Mouse (Mus musculus) cerebellum, adult 9-11 months (tissue): ENCODE results near the gene Il1rl1.

Source experiments
- DNase-seq: peaks from one replicate; pipeline ENCODE4 v3.0.0; 2022

The Il1rl1 gene

GRCm38 (mm10) chr1:40428910-40429675 lies at the start of gene Il1rl1:
Gene Il1rl1 (plus strand): TSS chr1:40429570.
- DNase-seq = no peak

- DNase-seq = no peak
These were observed 49.3 kb upstream of the Il1rl1 start for GRCm38 (mm10) chr1:40380111-40380510.

DNA sequence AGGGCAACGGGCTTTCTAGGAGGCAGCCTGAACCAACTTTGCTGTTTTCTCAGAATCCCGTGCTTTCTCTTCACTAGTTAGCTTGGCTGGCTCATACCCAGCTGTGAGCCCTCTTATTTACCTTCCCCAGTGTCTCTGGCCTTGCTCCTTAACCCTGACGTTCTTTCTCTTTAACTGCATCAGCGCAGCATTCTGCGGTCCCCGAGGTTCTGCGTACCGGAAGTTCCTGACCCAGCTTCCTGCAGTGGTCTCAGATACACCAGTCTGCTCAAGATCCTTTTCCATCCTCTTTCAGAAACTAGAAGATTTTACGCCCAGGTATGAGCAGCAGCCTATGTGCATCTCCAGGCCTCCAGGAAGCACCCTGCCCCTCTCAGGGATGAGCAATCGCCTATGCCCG lies 48.4 kb upstream of the Il1rl1 start:
- DNase-seq = no peak

- DNase-seq = no peak
These were observed 46.5 kb upstream of the Il1rl1 start for GRCm38 (mm10) chr1:40382841-40383240.

DNA sequence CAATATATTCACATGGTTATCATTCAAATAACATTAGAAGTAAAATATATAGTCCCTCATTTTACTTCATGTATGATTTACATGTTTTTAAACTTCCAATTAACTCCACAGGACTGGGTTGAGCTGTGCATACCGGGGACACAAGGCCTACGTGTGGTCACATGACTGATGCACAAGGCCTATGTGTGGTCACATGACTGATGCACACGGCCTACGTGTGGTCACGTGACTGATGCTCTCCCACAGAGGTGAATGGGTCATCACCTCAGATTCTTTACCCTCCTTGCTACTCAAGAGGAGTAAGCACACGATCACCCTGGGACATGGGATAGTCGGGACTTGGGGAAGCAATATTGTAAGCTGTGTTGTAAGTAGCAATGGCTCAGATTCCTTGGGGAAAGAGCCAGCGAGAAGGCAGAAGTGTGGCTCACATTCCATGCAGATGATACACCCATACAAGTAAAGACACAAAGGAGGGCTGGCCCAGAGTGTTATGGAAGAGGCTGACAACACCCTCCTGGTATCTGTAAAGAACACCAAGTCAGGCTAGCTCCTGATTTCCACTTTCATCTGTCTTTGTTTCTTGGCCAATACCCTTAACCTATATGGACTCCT lies 44.3 kb upstream of the Il1rl1 start:
- DNase-seq = no peak

DNA sequence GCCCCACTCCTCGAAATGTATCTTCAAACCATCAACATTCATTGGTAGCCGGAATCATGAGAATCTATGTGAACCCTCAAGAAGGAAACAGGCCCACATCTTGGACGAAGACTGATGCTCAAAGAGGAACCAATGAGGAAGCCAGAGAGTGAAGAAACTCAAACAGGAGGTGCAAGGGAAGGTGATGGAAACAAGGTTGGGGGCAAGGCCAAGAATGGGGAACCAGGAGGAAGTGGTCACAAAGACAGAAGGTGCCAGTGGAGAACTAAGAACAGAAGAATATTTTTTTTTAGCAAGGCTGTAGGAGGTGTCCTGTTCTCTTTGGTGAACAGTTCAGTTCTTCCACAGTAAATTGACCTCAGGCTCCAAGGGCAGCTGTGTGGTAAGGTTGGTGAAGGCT lies 38.0 kb upstream of the Il1rl1 start:
- no peak for DNase-seq

DNA sequence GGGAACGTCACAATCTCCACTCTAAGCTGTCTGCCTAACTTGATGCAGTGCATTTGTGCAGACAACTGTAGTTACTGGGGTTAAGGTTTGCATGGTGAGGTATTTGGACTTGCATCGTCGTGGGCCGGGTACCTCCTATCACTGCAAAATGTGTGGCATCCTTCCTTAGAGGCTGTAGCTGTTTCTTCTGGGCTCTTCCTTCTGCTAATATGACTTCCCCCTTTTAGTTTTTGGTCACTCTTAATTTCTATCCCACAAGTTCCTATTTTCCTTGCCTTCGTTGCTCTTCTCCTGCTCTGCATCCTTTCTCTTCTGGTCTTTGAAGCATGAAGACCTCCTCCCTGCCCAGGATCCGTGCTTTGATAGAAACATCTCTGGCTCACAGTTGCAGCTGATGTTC lies 36.8 kb upstream of the Il1rl1 start:
- no peak for DNase-seq

DNA sequence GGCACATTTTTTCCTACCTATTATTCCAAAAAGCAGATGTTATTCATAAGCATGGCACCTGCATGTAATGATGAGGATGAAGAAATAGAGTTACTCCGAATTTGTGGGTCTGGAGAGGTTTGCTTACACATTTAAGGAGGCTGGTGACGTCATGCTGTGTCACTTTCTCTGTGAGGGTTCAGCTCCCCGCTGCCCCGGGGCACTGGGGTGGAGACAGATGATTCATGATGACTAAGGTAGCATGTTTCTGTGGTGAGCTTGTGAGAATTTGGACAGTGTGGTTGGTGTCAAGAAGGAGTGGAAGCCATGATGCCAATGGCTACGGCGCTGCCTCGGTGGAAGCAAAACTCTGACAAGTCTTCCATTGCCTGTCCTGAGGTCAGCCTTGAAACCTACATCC lies 36.2 kb upstream of the Il1rl1 start:
- no peak for DNase-seq

DNA sequence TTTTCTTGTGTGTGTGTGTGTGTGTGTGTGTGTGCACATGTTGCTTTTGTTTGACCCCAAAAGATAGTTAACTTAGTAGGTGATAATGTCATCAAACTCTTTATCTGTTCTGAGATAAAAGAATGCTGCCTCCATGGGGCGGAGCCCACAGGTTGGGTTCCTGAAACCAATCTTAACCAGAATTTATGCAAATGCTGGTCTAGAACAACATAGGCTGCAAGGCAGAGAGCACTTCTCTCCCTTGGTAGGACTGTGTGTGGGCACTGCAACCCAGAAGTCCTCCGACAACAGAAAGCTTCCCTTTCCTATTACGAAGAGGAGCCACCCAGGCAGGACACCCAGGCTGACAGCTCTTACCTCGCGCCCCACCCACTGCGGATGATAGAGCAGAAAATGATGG lies 29.7 kb upstream of the Il1rl1 start:
- DNase-seq = no peak

DNA sequence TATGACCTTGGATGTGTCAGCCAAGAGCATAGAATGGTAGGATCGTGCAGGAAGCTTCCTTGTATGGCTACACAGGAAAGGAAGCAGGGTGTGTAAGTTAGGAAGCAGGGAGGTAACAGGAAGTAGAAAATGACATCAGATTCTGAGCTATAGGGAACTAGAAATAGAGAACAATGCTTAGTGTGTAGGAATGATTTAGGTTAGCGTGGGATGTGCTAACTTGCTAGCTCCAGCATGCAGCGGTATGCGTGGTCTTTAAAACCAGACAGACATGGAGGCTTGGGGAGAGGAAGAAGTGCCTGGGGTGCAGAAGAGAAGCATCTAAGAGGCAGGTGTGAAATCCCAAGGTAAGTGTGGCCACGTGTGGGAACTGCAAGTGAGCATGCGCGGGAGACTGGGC lies 24.7 kb upstream of the Il1rl1 start:
- no peak for DNase-seq

GRCm38 (mm10) chr1:40409882-40410281 lies 19.5 kb upstream of the Il1rl1 start:
- DNase-seq = no peak

- DNase-seq = no peak
These were observed 16.3 kb upstream of the Il1rl1 start for GRCm38 (mm10) chr1:40413039-40413438.

- DNase-seq = no peak
These were observed 15.1 kb upstream of the Il1rl1 start for GRCm38 (mm10) chr1:40414276-40414675.

DNA sequence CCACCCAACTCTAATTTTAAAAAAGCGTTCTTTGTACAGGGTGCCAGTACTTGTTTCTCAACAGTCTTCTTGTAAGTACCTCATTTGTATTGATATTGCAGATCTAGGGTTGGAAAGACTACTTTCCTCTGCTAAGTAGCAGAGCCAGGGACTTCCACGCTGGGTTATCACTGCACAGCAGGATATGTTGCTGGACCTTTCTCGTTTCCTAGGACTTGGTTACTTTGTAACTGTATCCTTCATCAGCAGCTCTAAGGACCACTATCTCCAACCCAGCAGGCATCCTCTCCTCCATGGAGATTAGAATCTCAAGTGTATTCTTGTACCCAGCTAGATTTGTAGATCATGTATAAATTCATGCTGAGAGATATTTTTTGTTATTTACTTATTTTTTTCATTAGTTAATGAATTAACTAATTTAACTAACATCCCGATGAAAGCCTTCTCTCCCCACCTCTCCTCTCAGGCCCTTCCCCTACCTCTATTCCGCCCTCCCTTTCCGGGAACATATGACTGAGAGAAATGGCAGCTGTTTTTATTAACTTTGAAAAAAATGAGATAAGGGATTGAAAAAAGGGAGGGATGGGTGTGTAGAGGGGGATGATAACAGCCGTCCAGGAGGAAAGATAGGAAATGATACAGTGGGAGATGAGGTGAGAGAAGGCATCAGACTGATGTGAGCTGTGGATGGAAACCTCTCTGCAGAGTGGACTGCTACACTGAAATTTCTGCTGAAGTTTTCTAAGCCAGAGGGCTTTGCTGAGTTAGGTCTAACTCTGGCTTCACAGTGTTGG lies 14.3 kb upstream of the Il1rl1 start:
- no peak for DNase-seq

DNA sequence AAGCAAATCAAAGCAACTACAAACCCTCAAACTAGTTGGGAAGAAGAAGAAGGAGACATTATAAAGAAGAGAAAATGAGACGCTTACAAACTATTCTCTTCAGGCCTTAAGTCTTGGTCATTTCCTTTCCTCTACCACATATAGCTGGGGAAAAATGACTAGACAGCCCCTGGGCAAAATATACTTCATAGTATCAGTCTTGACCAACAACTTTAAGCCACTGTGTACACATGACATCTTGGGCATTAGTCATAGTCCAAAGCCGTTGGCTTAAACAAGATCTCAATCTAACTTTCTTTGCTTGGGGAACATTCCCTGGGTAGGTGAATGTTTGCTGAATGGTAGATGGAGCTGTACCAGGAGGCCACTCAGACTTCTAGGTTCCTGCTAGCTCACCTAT lies 12.3 kb upstream of the Il1rl1 start:
- no peak for DNase-seq

GRCm38 (mm10) chr1:40418512-40418911 lies 10.9 kb upstream of the Il1rl1 start:
- no peak for DNase-seq

DNA sequence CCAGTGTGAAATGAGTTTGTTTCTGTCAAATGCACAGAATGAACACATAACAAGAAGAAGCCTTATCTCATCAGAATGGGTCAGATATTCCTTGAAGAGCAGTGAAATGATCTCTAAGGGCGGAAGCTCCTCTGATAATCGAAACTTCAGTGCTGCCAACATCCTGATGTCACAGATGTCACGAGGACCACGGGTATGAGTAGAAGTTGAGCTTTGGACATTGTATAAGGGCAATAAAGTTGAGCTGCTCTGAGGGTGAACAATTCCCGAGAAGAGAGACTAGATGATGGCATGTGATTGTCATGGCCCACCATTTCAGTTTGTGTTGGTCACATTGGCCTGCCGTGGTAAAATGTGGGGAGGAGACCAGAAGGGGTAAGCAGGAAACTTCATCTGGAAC lies 5.5 kb upstream of the Il1rl1 start:
- DNase-seq = no peak

DNA sequence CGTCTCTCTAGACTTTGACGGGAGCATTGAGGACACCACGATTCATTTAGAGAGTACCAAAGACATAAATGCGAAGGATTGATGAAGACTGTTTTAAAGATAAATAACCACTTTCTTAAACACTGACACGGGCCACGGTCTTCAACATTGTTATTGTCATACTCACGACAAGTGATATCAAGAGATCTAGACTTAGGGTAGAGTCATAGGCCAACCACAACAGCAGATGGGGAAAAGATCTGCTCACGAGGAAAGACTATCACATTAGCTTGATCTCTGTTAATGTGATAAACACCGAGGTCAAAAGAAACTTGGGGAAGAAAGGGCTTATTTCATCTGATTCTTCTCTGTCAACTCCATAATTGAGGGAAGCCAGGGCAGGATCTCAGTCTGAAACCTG lies 2.1 kb upstream of the Il1rl1 start:
- no peak for DNase-seq

DNA sequence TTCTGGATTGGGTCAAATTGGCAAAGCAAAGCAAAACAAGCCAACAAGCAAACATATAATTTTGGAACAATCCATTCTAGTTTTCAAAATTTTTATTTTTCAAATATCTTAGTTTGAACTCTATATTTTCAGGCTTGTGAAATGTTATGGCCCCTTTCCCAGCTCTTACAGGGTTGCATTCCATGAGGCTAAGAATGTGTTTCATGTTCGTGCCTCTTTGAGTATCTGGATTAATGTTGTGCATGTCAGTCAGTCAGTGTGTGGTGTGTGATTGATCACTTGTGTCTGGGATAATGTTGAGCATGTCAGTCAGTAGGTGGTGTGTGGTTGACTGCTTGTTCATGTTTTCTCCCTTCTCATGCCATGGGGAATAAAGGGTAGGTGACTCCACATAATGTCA lies 1.5 kb upstream of the Il1rl1 start:
- no peak for DNase-seq

DNA sequence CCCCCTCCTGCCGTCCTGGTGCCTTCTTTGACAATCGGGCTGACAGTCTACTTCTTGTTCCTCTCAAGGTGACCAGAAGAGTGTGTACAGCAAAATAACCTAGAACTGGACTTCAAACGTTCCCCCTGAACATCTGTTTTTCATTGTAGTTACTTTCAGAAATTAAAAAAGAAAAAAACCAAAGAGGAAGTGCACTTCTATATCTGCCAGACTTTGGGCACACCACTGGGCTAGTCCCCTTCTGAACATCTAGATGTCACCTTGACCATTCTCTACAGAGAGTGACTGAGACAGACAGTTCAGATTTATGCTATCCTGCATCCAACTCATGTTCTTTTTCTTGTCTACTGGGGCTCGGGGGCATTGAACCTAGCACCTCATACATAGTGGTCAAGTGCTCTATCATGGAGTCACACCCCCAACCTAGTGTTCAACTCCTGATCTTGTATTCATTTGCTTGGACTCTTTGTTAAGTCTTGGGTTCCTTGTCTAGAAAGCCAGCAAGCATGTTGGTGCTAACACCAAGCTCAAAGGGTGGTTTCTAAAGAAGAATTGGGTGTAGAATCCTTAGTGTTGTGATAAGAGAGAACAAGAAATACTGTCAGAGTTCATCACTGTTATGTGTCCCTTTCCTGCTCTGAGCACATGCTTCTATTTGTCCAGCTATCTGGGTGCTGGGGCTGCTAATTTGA lies 919 bp downstream of the Il1rl1 start:
- DNase-seq = no peak

GRCm38 (mm10) chr1:40432169-40432568 lies 2.8 kb downstream of the Il1rl1 start:
- no peak for DNase-seq

DNA sequence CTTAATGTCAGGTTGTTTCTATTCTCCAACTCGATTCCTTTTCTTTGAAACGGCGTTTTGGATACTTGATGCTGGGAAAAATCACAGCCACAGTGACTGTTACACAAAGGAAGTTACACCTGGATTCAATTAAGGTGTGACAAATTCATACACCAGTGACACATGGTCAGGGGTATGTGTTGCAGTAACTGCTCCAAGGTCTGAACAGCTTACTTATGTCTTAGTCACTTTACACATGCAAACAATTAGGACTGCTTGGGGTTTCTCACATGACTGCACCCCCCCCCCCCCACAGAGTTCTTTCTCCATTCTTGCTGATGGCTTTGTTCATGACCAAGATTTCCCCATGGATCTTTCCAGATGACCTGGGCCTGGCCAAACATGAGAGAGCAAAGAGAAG lies 6.6 kb downstream of the Il1rl1 start:
- no peak for DNase-seq

DNA sequence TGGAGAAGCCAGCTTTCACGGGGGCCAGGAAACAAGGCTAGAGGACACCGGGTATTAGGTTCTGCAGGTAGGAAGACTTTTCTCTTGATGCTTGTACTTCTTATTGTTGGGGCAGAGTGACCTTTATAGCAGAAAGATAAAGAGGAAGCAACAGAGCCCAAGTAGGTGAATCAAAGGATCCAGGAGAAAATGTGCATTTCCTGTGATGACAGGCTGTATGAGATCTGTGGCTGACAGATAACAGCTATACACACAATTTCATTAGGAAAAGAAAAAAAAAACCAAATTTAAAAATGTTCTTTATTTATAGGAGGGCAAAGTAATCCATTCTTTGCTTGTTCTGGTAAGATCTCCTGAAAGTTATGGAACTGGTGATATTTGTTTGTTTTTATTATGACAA lies 8.0 kb downstream of the Il1rl1 start:
- no peak for DNase-seq

GRCm38 (mm10) chr1:40439504-40439903 lies 10.1 kb downstream of the Il1rl1 start:
- no peak for DNase-seq
